Mouse (Mus musculus): ENCODE data around the gene March6. TPM values are rescaled to one million over a fixed set of nuclear protein-coding genes. Genes with fewer than 3 reads are reported as not detected.

Gene March6
- total RNA-seq, 2 experiments from 2014 or later = 135 to 145 TPM

GRCm38 (mm10) chr15:31417796-31418685, 112.8 kb downstream of the March6 start:
- DNase-seq (ENCODE audit: low spot score) = no peak

GRCm38 (mm10) chr15:31417409-31417795, 113.5 kb downstream of the March6 start:
- DNase-seq (ENCODE audit: low spot score) = no peak

- DNase-seq (ENCODE audit: low spot score) = no peak
These were observed 115.7 kb downstream of the March6 start for GRCm38 (mm10) chr15:31415181-31415580.

GRCm38 (mm10) chr15:31414179-31414898, 116.5 kb downstream of the March6 start:
- no peak for DNase-seq (ENCODE audit: low spot score)

- no peak for DNase-seq (ENCODE audit: low spot score)
These were observed 117.2 kb downstream of the March6 start for GRCm38 (mm10) chr15:31413662-31414061.

GRCm38 (mm10) chr15:31412933-31413332, 117.9 kb downstream of the March6 start:
- no peak for DNase-seq (ENCODE audit: low spot score)

- DNase-seq (ENCODE audit: low spot score) = no peak
These were observed 118.4 kb downstream of the March6 start for GRCm38 (mm10) chr15:31412436-31412835.

- DNase-seq (ENCODE audit: low spot score) = no peak
These were observed 123.4 kb downstream of the March6 start for GRCm38 (mm10) chr15:31407490-31407889.

- no peak for DNase-seq (ENCODE audit: low spot score)
These were observed 124.0 kb downstream of the March6 start for GRCm38 (mm10) chr15:31406881-31407280.

Other genes with a start within 250 kb of the March6 start
- gene Ankrd33b, start 163.3 kb downstream of the March6 start, total RNA-seq (2021) = 10 to 100 TPM; 16.8 to 19.0 TPM
- gene Ropn1l, start 77.3 kb downstream of the March6 start, total RNA-seq (2021) = not detected
- gene Cmbl, start 34.3 kb upstream of the March6 start, total RNA-seq (2021) = 10 to 100 TPM; 42.9 to 67.0 TPM
- 100 to 1,000 TPM; 112 to 113 TPM for gene Cct5, start 70.8 kb upstream of the March6 start, total RNA-seq (2021)
- 10 to 100 TPM; 11.5 to 11.6 TPM for gene Fam173b, start 70.8 kb upstream of the March6 start, total RNA-seq (2021)